Mouse (Mus musculus): Measurements from ENCODE around the gene Uqcrh.

GRCm38 (mm10) chr4:116123602-116124519, 49.0 kb upstream of the Uqcrh start, which contains the start of the genes Rad54l and Pomgnt1:
- TF ChIP-seq CTCF (conservative IDR thresholded peaks at IDR 0.05; ENCODE audit: insufficient read depth, insufficient read length, low read depth, low read length) (no peak), POLR2A (IDR thresholded peaks at IDR 0.05; ENCODE audit: low read depth, low read length) (no peak)
